Mouse (Mus musculus): ENCODE data around the gene Ccdc144b. TPM values are rescaled to one million over a fixed set of nuclear protein-coding genes. Genes with fewer than 3 reads are reported as not detected.

Gene Ccdc144b
- polyA plus RNA-seq (2015; fragmentation: Nextera tagmentation; extraction: Ambion mirVana), result not detected in 2 replicates

- Histone ChIP-seq H3K36me3 (ENCODE audit: control insufficient read depth, insufficient read depth, low read length) (no peaks in the 10 kb centered on the region), H3K27ac (ENCODE audit: low read length) (no peak within 1 kb of the TSS), H3K9ac (ENCODE audit: low read depth, low read length) (no peak within 1 kb of the TSS), H3K4me2 (ENCODE audit: low read depth, low read length) (no peak within 1 kb of the TSS), H3K4me3 (ENCODE audit: low read length) (no peak within 1 kb of the TSS), H3K9me3 (ENCODE audit: control insufficient read depth, low read length) (no peaks in the 10 kb centered on the region), H3K4me1 (ENCODE audit: control insufficient read depth, insufficient read depth, low read length) (no peaks in the 10 kb centered on the region), H3K27me3 (replicated peaks; ENCODE audit: control insufficient read depth, insufficient read depth, low read length) (no peaks in the 10 kb centered on the region)
- 88% methylated on average over 6 of the region's 6 CpGs for WGBS
- ATAC-seq, result no peak
These were observed at the start of gene Ccdc144b for GRCm38 (mm10) chr3:36053447-36053846. Gene Ccdc144b (minus strand): TSS chr3:36053547.

GRCm38 (mm10) chr3:36095371-36095770 is 42.0 kb upstream of the Ccdc144b start:
- H3K27ac ChIP-seq (ENCODE audit: low read length), result no peak overlapping the region
- no peak for ATAC-seq
- no peak overlapping the region for H3K4me3 ChIP-seq (ENCODE audit: low read length)

GRCm38 (mm10) chr3:36087591-36087990 is 34.2 kb upstream of the Ccdc144b start:
- peaks cover 28% of the 10 kb centered on the region for H3K36me3 ChIP-seq (ENCODE audit: control insufficient read depth, insufficient read depth, low read length)
- H3K4me1 ChIP-seq (ENCODE audit: control insufficient read depth, insufficient read depth, low read length), result no peaks in the 10 kb centered on the region
- H3K27me3 ChIP-seq (replicated peaks; ENCODE audit: control insufficient read depth, insufficient read depth, low read length), result no peaks in the 10 kb centered on the region
- H3K4me2 ChIP-seq (ENCODE audit: low read depth, low read length), result no peak overlapping the region
- no peaks in the 10 kb centered on the region for H3K9me3 ChIP-seq (ENCODE audit: control insufficient read depth, low read length)
- 91% methylated on average over 9 of the region's 9 CpGs for WGBS
- no peak overlapping the region for H3K27ac ChIP-seq (ENCODE audit: low read length)
- H3K4me3 ChIP-seq (ENCODE audit: low read length), result no peak overlapping the region
- no peak overlapping the region for H3K9ac ChIP-seq (ENCODE audit: low read depth, low read length)
- no peak for ATAC-seq

More at GRCm38 (mm10) chr3:36095371-36095770, 42.0 kb upstream of the Ccdc144b start:
- H3K9me3 ChIP-seq (ENCODE audit: control insufficient read depth, low read length), result no peaks in the 10 kb centered on the region
- no peak overlapping the region for H3K4me2 ChIP-seq (ENCODE audit: low read depth, low read length)
- H3K36me3 ChIP-seq (ENCODE audit: control insufficient read depth, insufficient read depth, low read length), result 0 out of 2 replicates have a peak, but pooled peaks cover 4% of the 10 kb centered on the region
- no peaks in the 10 kb centered on the region for H3K4me1 ChIP-seq (ENCODE audit: control insufficient read depth, insufficient read depth, low read length)
- H3K27me3 ChIP-seq (replicated peaks; ENCODE audit: control insufficient read depth, insufficient read depth, low read length), result no peaks in the 10 kb centered on the region
- no peak overlapping the region for H3K9ac ChIP-seq (ENCODE audit: low read depth, low read length)
- WGBS, result 98% methylated on average over 2 of the region's 2 CpGs

- Histone ChIP-seq H3K9ac (ENCODE audit: low read depth, low read length) (no peak overlapping the region), H3K4me3 (ENCODE audit: low read length) (no peak overlapping the region), H3K4me1 (ENCODE audit: control insufficient read depth, insufficient read depth, low read length) (no peaks in the 10 kb centered on the region), H3K9me3 (ENCODE audit: control insufficient read depth, low read length) (no peaks in the 10 kb centered on the region), H3K36me3 (ENCODE audit: control insufficient read depth, insufficient read depth, low read length) (peaks cover 26% of the 10 kb centered on the region), H3K4me2 (ENCODE audit: low read depth, low read length) (no peak overlapping the region), H3K27ac (ENCODE audit: low read length) (no peak overlapping the region), H3K27me3 (replicated peaks; ENCODE audit: control insufficient read depth, insufficient read depth, low read length) (no peaks in the 10 kb centered on the region)
- no peak for ATAC-seq
- 91% methylated on average over 5 of the region's 5 CpGs for WGBS
These were observed 32.0 kb upstream of the Ccdc144b start for GRCm38 (mm10) chr3:36085394-36085793.

- Histone ChIP-seq H3K4me3 (ENCODE audit: low read length) (no peak overlapping the region), H3K27me3 (replicated peaks; ENCODE audit: control insufficient read depth, insufficient read depth, low read length) (no peaks in the 10 kb centered on the region), H3K36me3 (ENCODE audit: control insufficient read depth, insufficient read depth, low read length) (peaks cover 22% of the 10 kb centered on the region), H3K9me3 (ENCODE audit: control insufficient read depth, low read length) (no peaks in the 10 kb centered on the region), H3K9ac (ENCODE audit: low read depth, low read length) (no peak overlapping the region), H3K27ac (ENCODE audit: low read length) (no peak overlapping the region), H3K4me2 (ENCODE audit: low read depth, low read length) (no peak overlapping the region), H3K4me1 (ENCODE audit: control insufficient read depth, insufficient read depth, low read length) (no peaks in the 10 kb centered on the region)
- 91% methylated on average over 7 of the region's 7 CpGs for WGBS
- ATAC-seq, result no peak
These were observed 30.0 kb upstream of the Ccdc144b start for GRCm38 (mm10) chr3:36083381-36083780.

- WGBS, result 92% methylated on average over 4 of the region's 4 CpGs
These were observed 29.5 kb upstream of the Ccdc144b start for GRCm38 (mm10) chr3:36082843-36083242.

GRCm38 (mm10) chr3:36080741-36081140 is 27.4 kb upstream of the Ccdc144b start:
- no peak overlapping the region for H3K9ac ChIP-seq (ENCODE audit: low read depth, low read length)
- H3K4me3 ChIP-seq (ENCODE audit: low read length), result no peak overlapping the region
- no peak for ATAC-seq
- H3K9me3 ChIP-seq (ENCODE audit: control insufficient read depth, low read length), result no peaks in the 10 kb centered on the region
- 95% methylated on average over 5 of the region's 5 CpGs for WGBS
- H3K4me1 ChIP-seq (ENCODE audit: control insufficient read depth, insufficient read depth, low read length), result no peaks in the 10 kb centered on the region
- no peak overlapping the region for H3K27ac ChIP-seq (ENCODE audit: low read length)
- H3K27me3 ChIP-seq (replicated peaks; ENCODE audit: control insufficient read depth, insufficient read depth, low read length), result no peaks in the 10 kb centered on the region
- H3K36me3 ChIP-seq (ENCODE audit: control insufficient read depth, insufficient read depth, low read length), result peaks cover 29% of the 10 kb centered on the region
- no peak overlapping the region for H3K4me2 ChIP-seq (ENCODE audit: low read depth, low read length)

More at GRCm38 (mm10) chr3:36082843-36083242, 29.5 kb upstream of the Ccdc144b start:
- H3K9me3 ChIP-seq (ENCODE audit: control insufficient read depth, low read length), result no peaks in the 10 kb centered on the region
- H3K4me2 ChIP-seq (ENCODE audit: low read depth, low read length), result no peak overlapping the region
- H3K9ac ChIP-seq (ENCODE audit: low read depth, low read length), result no peak overlapping the region
- peaks cover 23% of the 10 kb centered on the region for H3K36me3 ChIP-seq (ENCODE audit: control insufficient read depth, insufficient read depth, low read length)
- no peaks in the 10 kb centered on the region for H3K27me3 ChIP-seq (replicated peaks; ENCODE audit: control insufficient read depth, insufficient read depth, low read length)
- no peak for ATAC-seq
- H3K27ac ChIP-seq (ENCODE audit: low read length), result no peak overlapping the region
- H3K4me1 ChIP-seq (ENCODE audit: control insufficient read depth, insufficient read depth, low read length), result no peaks in the 10 kb centered on the region
- no peak overlapping the region for H3K4me3 ChIP-seq (ENCODE audit: low read length)

- Histone ChIP-seq H3K9me3 (ENCODE audit: control insufficient read depth, low read length) (no peaks in the 10 kb centered on the region), H3K36me3 (ENCODE audit: control insufficient read depth, insufficient read depth, low read length) (peaks cover 21% of the 10 kb centered on the region), H3K27ac (ENCODE audit: low read length) (no peak overlapping the region), H3K4me2 (ENCODE audit: low read depth, low read length) (no peak overlapping the region), H3K4me1 (ENCODE audit: control insufficient read depth, insufficient read depth, low read length) (no peaks in the 10 kb centered on the region), H3K9ac (ENCODE audit: low read depth, low read length) (no peak overlapping the region), H3K4me3 (ENCODE audit: low read length) (no peak overlapping the region), H3K27me3 (replicated peaks; ENCODE audit: control insufficient read depth, insufficient read depth, low read length) (no peaks in the 10 kb centered on the region)
- 92% methylated on average over 5 of the region's 5 CpGs for WGBS
- no peak for ATAC-seq
These were observed 26.5 kb upstream of the Ccdc144b start for GRCm38 (mm10) chr3:36079886-36080285.

GRCm38 (mm10) chr3:36077386-36077785 is 24.0 kb upstream of the Ccdc144b start:
- H3K36me3 ChIP-seq (ENCODE audit: control insufficient read depth, insufficient read depth, low read length), result peaks cover 26% of the 10 kb centered on the region
- WGBS, result 97% methylated on average over 3 of the region's 3 CpGs
- H3K27me3 ChIP-seq (replicated peaks; ENCODE audit: control insufficient read depth, insufficient read depth, low read length), result no peaks in the 10 kb centered on the region

GRCm38 (mm10) chr3:36075466-36075865 is 22.1 kb upstream of the Ccdc144b start:
- Histone ChIP-seq H3K4me2 (ENCODE audit: low read depth, low read length) (no peak overlapping the region), H3K27ac (ENCODE audit: low read length) (no peak overlapping the region), H3K9ac (ENCODE audit: low read depth, low read length) (no peak overlapping the region), H3K36me3 (ENCODE audit: control insufficient read depth, insufficient read depth, low read length) (peaks cover 23% of the 10 kb centered on the region), H3K9me3 (ENCODE audit: control insufficient read depth, low read length) (no peaks in the 10 kb centered on the region), H3K4me1 (ENCODE audit: control insufficient read depth, insufficient read depth, low read length) (no peaks in the 10 kb centered on the region), H3K27me3 (replicated peaks; ENCODE audit: control insufficient read depth, insufficient read depth, low read length) (no peaks in the 10 kb centered on the region), H3K4me3 (ENCODE audit: low read length) (no peak overlapping the region)
- WGBS, result 89% methylated on average over 6 of the region's 6 CpGs
- ATAC-seq, result no peak

More at GRCm38 (mm10) chr3:36077386-36077785, 24.0 kb upstream of the Ccdc144b start:
- Histone ChIP-seq H3K4me1 (ENCODE audit: control insufficient read depth, insufficient read depth, low read length) (no peaks in the 10 kb centered on the region), H3K4me2 (ENCODE audit: low read depth, low read length) (no peak overlapping the region), H3K27ac (ENCODE audit: low read length) (no peak overlapping the region), H3K9ac (ENCODE audit: low read depth, low read length) (no peak overlapping the region), H3K4me3 (ENCODE audit: low read length) (no peak overlapping the region), H3K9me3 (ENCODE audit: control insufficient read depth, low read length) (no peaks in the 10 kb centered on the region)
- no peak for ATAC-seq
